Mouse (Mus musculus): Measurements from ENCODE around the gene Selenot.

DNA sequence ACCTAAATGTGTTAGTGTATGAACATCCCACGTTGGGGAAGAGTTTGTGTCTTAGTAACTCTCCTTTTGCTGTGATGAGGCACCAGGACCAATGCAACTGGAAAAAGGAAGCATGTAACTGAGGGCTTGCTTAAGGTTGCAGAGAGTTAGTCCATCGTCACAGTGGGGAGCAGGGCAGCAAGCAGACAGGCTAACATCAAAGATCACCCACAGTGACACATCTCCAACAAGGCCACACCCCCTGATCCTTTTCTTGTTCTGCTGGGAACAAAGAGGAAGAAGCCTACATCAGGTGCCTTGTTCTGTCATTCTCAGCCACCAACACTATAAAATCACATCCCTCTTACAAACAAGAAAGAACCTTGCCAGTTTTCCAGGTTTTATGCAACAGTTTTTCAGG lies 16.5 kb upstream of the Selenot start:
- no peak for TF ChIP-seq CTCF (IDR thresholded peaks at IDR 0.05; ENCODE audit: borderline replicate concordance, control insufficient read depth, extremely low read depth, insufficient read depth, low read length, poor library complexity)
- TF ChIP-seq POLR2A (IDR thresholded peaks at IDR 0.05; ENCODE audit: control insufficient read depth, extremely low read depth, insufficient read depth, low read length, poor library complexity) = no peak

Data from thymus, adult 2 months (tissue).